ENCODE assay signal across 9 mouse cellular contexts in genomic region chr3:98355344-98356025, GRCm38 (mm10). TPM values are rescaled to one million over a fixed set of nuclear protein-coding genes. Genes with fewer than 3 reads are reported as not detected.
DNase-seq lines count a peak whose midpoint lies in the region; ATAC-seq and TF ChIP-seq lines count a peak whose summit lies in the region.
"Had no signal": no experiment of that assay in that cellular context is flagged by ENCODE, and none has a peak within 500 bp of the region (broad histone marks: within the 10 kb centered on the region; RNA-seq: fewer than 3 reads in every experiment).

No protein-coding gene starts in this region.

- peak; percentile 35; the same call in 1 of the 2 replicates for TF ChIP-seq CTCF in embryonic fibroblast, embryonic 13.5 days (IDR thresholded peaks at IDR 0.05; ENCODE audit: borderline replicate concordance, insufficient read depth, low read length)

- no peak for ATAC-seq in limb, embryonic 12.5 days (ENCODE audit: insufficient number of reproducible peaks, insufficient read depth, low FRiP score, low TSS enrichment, low read depth)
- peak; percentile 66 for ATAC-seq in neural tube, embryonic 15.5 days (ENCODE audit: low FRiP score)
- ATAC-seq in erythroid progenitor cell, adult 5-6 weeks (replicated peaks; ENCODE audit: low FRiP score, poor library complexity, severe bottlenecking) = no peak

- H3K4me1 ChIP-seq in limb, embryonic 12.5 days (replicated peaks) = no peaks in the 10 kb centered on the region; the same call in 1 of the 2 replicates
- H3K4me1 ChIP-seq in limb, embryonic 10.5 days = no peaks in the 10 kb centered on the region
- H3K4me1 ChIP-seq in embryonic fibroblast, embryonic 13.5 days (ENCODE audit: control insufficient read depth, insufficient read depth, low read length) = peaks cover 14% of the 10 kb centered on the region; the same call in 1 of the 2 replicates
- no peaks in the 10 kb centered on the region for H3K4me1 ChIP-seq in neural tube, embryonic 15.5 days

- TF ChIP-seq POLR2A in embryonic fibroblast, embryonic 13.5 days (IDR thresholded peaks at IDR 0.05; ENCODE audit: low read depth, low read length) = no peak

- no peak for DNase-seq in limb, embryonic 10.5 days (ENCODE audit: low spot score)
- peak; percentile 34 for DNase-seq in kidney, postnatal 10 days
- no peak for DNase-seq in natural killer cell, adult 2 months (ENCODE audit: low spot score in 2 of 2)
- DNase-seq in heart, adult 9 months (ENCODE audit: low spot score in 2 of 2) = no peak

- H3K36me3 ChIP-seq in limb, embryonic 12.5 days = no peaks in the 10 kb centered on the region
- H3K36me3 ChIP-seq in limb, embryonic 10.5 days = no peaks in the 10 kb centered on the region
- no peaks in the 10 kb centered on the region for H3K36me3 ChIP-seq in neural tube, embryonic 15.5 days

- no peak overlapping the region for H3K4me3 ChIP-seq in limb, embryonic 12.5 days (replicated peaks)
- no peak overlapping the region for H3K4me3 ChIP-seq in limb, embryonic 10.5 days
- no peak overlapping the region for H3K4me3 ChIP-seq in embryonic fibroblast, embryonic 13.5 days (ENCODE audit: insufficient read depth, low read length)
- no peak overlapping the region for H3K4me3 ChIP-seq in neural tube, embryonic 15.5 days (replicated peaks)

- no peak overlapping the region for H3K4me2 ChIP-seq in limb, embryonic 12.5 days
- H3K4me2 ChIP-seq in neural tube, embryonic 15.5 days = no peak overlapping the region

- H3K27me3 ChIP-seq in limb, embryonic 12.5 days = no peaks in the 10 kb centered on the region
- no peaks in the 10 kb centered on the region for H3K27me3 ChIP-seq in limb, embryonic 10.5 days (ENCODE audit: low read depth, poor library complexity, severe bottlenecking)
- no peaks in the 10 kb centered on the region for H3K27me3 ChIP-seq in neural tube, embryonic 15.5 days (replicated peaks)

- 0 out of 2 replicates have a peak overlapping the region, but pooled peaks have one; percentile 2 for H3K27ac ChIP-seq in limb, embryonic 12.5 days
- H3K27ac ChIP-seq in limb, embryonic 10.5 days = no peak overlapping the region
- peak overlapping the region; percentile 63 for H3K27ac ChIP-seq in embryonic fibroblast, embryonic 13.5 days (ENCODE audit: insufficient read depth, low read length)
- no peak overlapping the region for H3K27ac ChIP-seq in neural tube, embryonic 15.5 days (replicated peaks)

- 66% methylated on average over 10 of the region's 10 CpGs for WGBS in limb, embryonic 12.5 days
- WGBS in limb, embryonic 10.5 days = 76% methylated on average over 10 of the region's 10 CpGs
- 60% methylated on average over 10 of the region's 10 CpGs for WGBS in neural tube, embryonic 15.5 days

- H3K9ac ChIP-seq in limb, embryonic 12.5 days (replicated peaks) = no peak overlapping the region
- no peak overlapping the region for H3K9ac ChIP-seq in neural tube, embryonic 15.5 days (replicated peaks)

- H3K9me3 ChIP-seq in limb, embryonic 12.5 days = no peaks in the 10 kb centered on the region
- no peaks in the 10 kb centered on the region for H3K9me3 ChIP-seq in limb, embryonic 10.5 days (replicated peaks)
- H3K9me3 ChIP-seq in neural tube, embryonic 15.5 days (replicated peaks) = no peaks in the 10 kb centered on the region

RNA-seq across cellular contexts. Expression of gene Phgdh, which starts 15.7 kb away (rescaled TPM):
- 282 and 290 TPM in 2 replicates for polyA plus RNA-seq in limb, embryonic 12.5 days (2016; fragmentation: Nextera tagmentation; extraction: Ambion mirVana)
- 357 and 401 TPM in 2 replicates for polyA plus RNA-seq in limb, embryonic 10.5 days (2016; fragmentation: Nextera tagmentation; extraction: Ambion mirVana)
- polyA plus RNA-seq in embryonic fibroblast, embryonic 13.5 days (2011; ENCODE audit: insufficient read length, low read depth, missing spikeins) = 232 and 249 TPM in 2 replicates
- polyA plus RNA-seq in neural tube, embryonic 15.5 days (2015; fragmentation: Nextera tagmentation; extraction: Ambion mirVana) = 156 and 225 TPM in 2 replicates
- total RNA-seq in erythroid progenitor cell, adult 5-6 weeks (2015; ENCODE audit: low replicate concordance) = 6.7 and 6.8 TPM in 2 replicates
- 6.7 and 17.9 TPM in 2 replicates for total RNA-seq in erythroid progenitor cell, adult 5-6 weeks (2017; ENCODE audit: low replicate concordance)

RNA-seq across cellular contexts. Expression of gene Zfp697, which starts 26.8 kb away (rescaled TPM):
- 8.9 and 9.6 TPM in 2 replicates for polyA plus RNA-seq in limb, embryonic 12.5 days (2016; fragmentation: Nextera tagmentation; extraction: Ambion mirVana)
- 7.8 and 9.4 TPM in 2 replicates for polyA plus RNA-seq in limb, embryonic 10.5 days (2016; fragmentation: Nextera tagmentation; extraction: Ambion mirVana)
- 7.6 and 10.2 TPM in 2 replicates for polyA plus RNA-seq in embryonic fibroblast, embryonic 13.5 days (2011; ENCODE audit: insufficient read length, low read depth, missing spikeins)
- polyA plus RNA-seq in neural tube, embryonic 15.5 days (2015; fragmentation: Nextera tagmentation; extraction: Ambion mirVana) = 15.8 and 17.0 TPM in 2 replicates
- not detected in 2 replicates for total RNA-seq in erythroid progenitor cell, adult 5-6 weeks (2015; ENCODE audit: low replicate concordance)
- not detected in 2 replicates for total RNA-seq in erythroid progenitor cell, adult 5-6 weeks (2017; ENCODE audit: low replicate concordance)
- total RNA-seq: monocyte, adult 5-6 weeks had no signal

Comparison
In these comparisons a context has a peak if more than half of its experiments do, and no peak if none do; other contexts are left out.
1. H3K27ac ChIP-seq: peak in limb, embryonic 12.5 days (single experiment) and embryonic fibroblast, embryonic 13.5 days (single experiment); none in limb, embryonic 10.5 days (single experiment) and neural tube, embryonic 15.5 days (single experiment).